Mouse (Mus musculus) kidney, adult 11 months (tissue): ENCODE results near the gene Trmt2b.
"Not testable (repeated sequence)": the region's sequence is repeated elsewhere in the genome, so short reads cannot be mapped to it uniquely, and the experiment has no call there.

Experiments used
- DNase-seq: peaks from one replicate; pipeline ENCODE4 v3.0.0; 2022

Trmt2b gene

DNA sequence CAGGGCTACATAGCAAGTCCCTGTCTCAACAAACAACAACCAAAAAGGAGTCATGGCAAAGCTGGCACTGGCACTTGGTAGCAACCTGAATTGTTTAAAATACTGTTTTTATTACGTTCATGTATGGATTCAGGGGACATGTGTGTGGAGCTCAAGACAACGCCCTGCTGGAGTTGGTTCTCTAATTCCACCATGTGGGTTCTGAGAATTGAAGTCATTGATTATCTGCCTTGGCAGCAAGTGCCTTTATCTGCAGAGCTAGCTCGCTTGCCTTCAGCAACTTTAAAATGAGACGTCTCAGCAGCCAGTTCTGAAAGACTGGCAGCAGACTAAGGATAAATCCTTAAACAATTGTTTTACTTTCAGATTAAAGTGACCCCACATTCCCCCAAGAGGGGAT is 58.6 kb downstream of the Trmt2b start:
- no peak for DNase-seq

DNA sequence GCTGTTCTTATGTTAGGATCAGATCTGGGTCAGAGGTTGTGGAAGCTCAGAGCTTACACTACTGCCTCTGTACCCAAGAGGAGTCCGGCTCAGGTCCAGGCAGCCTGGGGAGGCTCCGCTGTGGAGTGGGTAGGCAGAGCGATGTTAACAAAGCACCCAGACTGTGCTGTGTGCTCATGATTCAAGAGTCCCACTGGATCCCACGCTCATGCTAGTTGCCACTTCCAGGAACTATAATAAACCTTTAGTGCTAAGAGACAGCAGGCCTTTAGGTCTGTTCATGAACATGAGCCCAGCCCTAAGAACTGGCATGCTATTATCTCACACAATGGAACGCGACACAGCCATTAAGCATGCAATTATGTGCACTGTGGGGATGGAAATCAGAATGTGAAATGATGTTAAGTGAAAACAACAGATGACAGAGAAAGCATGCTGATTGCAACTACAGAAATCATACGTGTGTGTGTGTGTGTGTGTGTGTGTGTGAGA is 65.6 kb downstream of the Trmt2b start:
- no peak for DNase-seq

GRCm38 (mm10) chrX:134208491-134208890 is 68.3 kb downstream of the Trmt2b start:
- DNase-seq: no peak

DNA sequence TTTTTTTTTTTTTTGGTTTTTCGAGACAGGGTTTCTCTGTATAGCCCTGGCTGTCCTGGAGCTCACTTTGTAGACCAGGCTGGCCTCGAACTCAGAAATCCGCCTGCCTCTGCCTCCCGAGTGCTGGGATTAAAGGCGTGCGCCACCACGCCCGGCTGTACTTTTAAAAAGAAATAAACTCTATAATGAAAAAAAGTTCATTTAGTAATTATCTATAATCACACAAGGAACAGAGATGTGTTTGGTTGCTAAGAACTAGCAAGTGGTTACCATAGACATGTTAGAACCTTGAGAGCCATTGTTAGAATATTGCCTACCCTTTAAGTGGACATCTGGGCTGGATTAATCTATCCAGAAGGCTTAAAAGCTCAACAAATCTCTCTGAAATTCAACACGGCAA is 89.6 kb downstream of the Trmt2b start, which contains the start of gene Arl13a:
Gene Arl13a (plus strand): TSS at position 301 of the 400 bp plus-strand sequence.
- DNase-seq: not testable (repeated sequence)

- no peak for DNase-seq
Observed at GRCm38 (mm10) chrX:134174699-134175098, 102.1 kb downstream of the Trmt2b start.
